Mouse (Mus musculus): Measurements from ENCODE around the gene Cdk15.

Cdk15 gene

GRCm38 (mm10) chr1:59256751-59257231 lies at the start of gene Cdk15:
TSS of gene Cdk15 (plus strand) at chr1:59256906.
- no peak for DNase-seq (ENCODE audit: low read depth)

GRCm38 (mm10) chr1:59208331-59208730 lies 48.4 kb upstream of the Cdk15 start:
- no peak for DNase-seq (ENCODE audit: low read depth)

GRCm38 (mm10) chr1:59211651-59212050 lies 45.1 kb upstream of the Cdk15 start:
- no peak for DNase-seq (ENCODE audit: low read depth)

GRCm38 (mm10) chr1:59212076-59212779 lies 44.5 kb upstream of the Cdk15 start:
- DNase-seq (ENCODE audit: low read depth): no peak

- DNase-seq (ENCODE audit: low read depth): no peak
Measured at GRCm38 (mm10) chr1:59212951-59213350, 43.8 kb upstream of the Cdk15 start.

- no peak for DNase-seq (ENCODE audit: low read depth)
Measured at GRCm38 (mm10) chr1:59215446-59215845, 41.3 kb upstream of the Cdk15 start.

- no peak for DNase-seq (ENCODE audit: low read depth)
Measured at GRCm38 (mm10) chr1:59220371-59220770, 36.3 kb upstream of the Cdk15 start.

GRCm38 (mm10) chr1:59221591-59221990 lies 35.1 kb upstream of the Cdk15 start:
- DNase-seq (ENCODE audit: low read depth): no peak

- DNase-seq (ENCODE audit: low read depth): no peak
Measured at GRCm38 (mm10) chr1:59222101-59222825, 34.4 kb upstream of the Cdk15 start.

- no peak for DNase-seq (ENCODE audit: low read depth)
Measured at GRCm38 (mm10) chr1:59228552-59228951, 28.2 kb upstream of the Cdk15 start.

GRCm38 (mm10) chr1:59229187-59229586 lies 27.5 kb upstream of the Cdk15 start:
- DNase-seq (ENCODE audit: low read depth): no peak

- peak; percentile 98 for DNase-seq (ENCODE audit: low read depth)
Measured at GRCm38 (mm10) chr1:59236856-59237441, 19.8 kb upstream of the Cdk15 start, which contains the start of gene Als2. TSS of gene Als2 (minus strand) at chr1:59237231.

GRCm38 (mm10) chr1:59237614-59238211 lies 19.0 kb upstream of the Cdk15 start:
- peak; percentile 88 for DNase-seq (ENCODE audit: low read depth)

- no peak for DNase-seq (ENCODE audit: low read depth)
Measured at GRCm38 (mm10) chr1:59243770-59244169, 12.9 kb upstream of the Cdk15 start.

- peak; percentile 30 for DNase-seq (ENCODE audit: low read depth)
Measured at GRCm38 (mm10) chr1:59247602-59248001, 9.1 kb upstream of the Cdk15 start.

- DNase-seq (ENCODE audit: low read depth): no peak
Measured at GRCm38 (mm10) chr1:59252762-59253161, 3.9 kb upstream of the Cdk15 start.

- DNase-seq (ENCODE audit: low read depth): no peak
Measured at GRCm38 (mm10) chr1:59253301-59253909, 3.3 kb upstream of the Cdk15 start.

- no peak for DNase-seq (ENCODE audit: low read depth)
Measured at GRCm38 (mm10) chr1:59257736-59258135, 1.0 kb downstream of the Cdk15 start.

- DNase-seq (ENCODE audit: low read depth): no peak
Measured at GRCm38 (mm10) chr1:59268931-59269330, 12.2 kb downstream of the Cdk15 start.

GRCm38 (mm10) chr1:59269466-59269865 lies 12.8 kb downstream of the Cdk15 start:
- DNase-seq (ENCODE audit: low read depth): no peak

- DNase-seq (ENCODE audit: low read depth): no peak
Measured at GRCm38 (mm10) chr1:59269951-59270689, 13.4 kb downstream of the Cdk15 start.
